Mouse (Mus musculus): Measurements from ENCODE around the gene Scgb2b20. TPM values are rescaled to one million over a fixed set of nuclear protein-coding genes. Genes with fewer than 3 reads are reported as not detected.
"Not testable (repeated sequence)": the region's sequence is repeated elsewhere in the genome, so short reads cannot be mapped to it uniquely, and the experiment has no call there.

The Scgb2b20 gene
- polyA plus RNA-seq (2015; fragmentation: Nextera tagmentation; extraction: Ambion mirVana) = not detected in 2 replicates

GRCm38 (mm10) chr7:33366222-33366621, at the start of gene Scgb2b20:
Scgb2b20 (minus strand) TSS chr7:33366322.
- H3K4me2 ChIP-seq; H3K4me3 ChIP-seq; H3K9me3 ChIP-seq; H3K36me3 ChIP-seq; H3K27me3 ChIP-seq; H3K27ac ChIP-seq; H3K4me1 ChIP-seq; H3K9ac ChIP-seq; ATAC-seq (ENCODE audit: insufficient number of reproducible peaks, insufficient read depth, low FRiP score, low TSS enrichment, low read depth): not testable (repeated sequence)
- 84% methylated on average over 2 of the region's 2 CpGs for WGBS

- H3K36me3 ChIP-seq; H3K9me3 ChIP-seq; H3K4me1 ChIP-seq; H3K9ac ChIP-seq; H3K27me3 ChIP-seq; H3K4me2 ChIP-seq; H3K4me3 ChIP-seq; H3K27ac ChIP-seq; ATAC-seq (ENCODE audit: insufficient number of reproducible peaks, insufficient read depth, low FRiP score, low TSS enrichment, low read depth): not testable (repeated sequence)
- WGBS = 52% methylated on average over 1 of the region's 1 CpGs
Observed at GRCm38 (mm10) chr7:33409681-33410080, 43.6 kb upstream of the Scgb2b20 start.

- Histone ChIP-seq H3K27me3 (no peaks in the 10 kb centered on the region), H3K36me3 (no peaks in the 10 kb centered on the region), H3K4me2 (no peak overlapping the region), H3K9me3 (peaks cover 19% of the 10 kb centered on the region), H3K4me3 (no peak overlapping the region), H3K9ac (no peak overlapping the region), H3K4me1 (no peaks in the 10 kb centered on the region), H3K27ac (no peak overlapping the region)
- 83% methylated on average over 1 of the region's 1 CpGs for WGBS
- no peak for ATAC-seq (ENCODE audit: insufficient number of reproducible peaks, insufficient read depth, low FRiP score, low TSS enrichment, low read depth)
Observed at GRCm38 (mm10) chr7:33401650-33402049, 35.5 kb upstream of the Scgb2b20 start.

GRCm38 (mm10) chr7:33399749-33400148, 33.6 kb upstream of the Scgb2b20 start:
- H3K27me3 ChIP-seq; H3K4me3 ChIP-seq; ATAC-seq (ENCODE audit: insufficient number of reproducible peaks, insufficient read depth, low FRiP score, low TSS enrichment, low read depth); H3K27ac ChIP-seq; H3K36me3 ChIP-seq; H3K4me2 ChIP-seq; H3K4me1 ChIP-seq; H3K9ac ChIP-seq: not testable (repeated sequence)
- peaks cover 19% of the 10 kb centered on the region for H3K9me3 ChIP-seq

GRCm38 (mm10) chr7:33372934-33373333, 6.8 kb upstream of the Scgb2b20 start, which contains the start of gene Scgb1b20:
Scgb1b20 (plus strand) TSS chr7:33373234.
- not testable (repeated sequence) for ATAC-seq (ENCODE audit: insufficient number of reproducible peaks, insufficient read depth, low FRiP score, low TSS enrichment, low read depth); H3K4me1 ChIP-seq; H3K4me3 ChIP-seq; H3K36me3 ChIP-seq; H3K9me3 ChIP-seq; H3K27me3 ChIP-seq; H3K4me2 ChIP-seq; H3K27ac ChIP-seq; H3K9ac ChIP-seq
- 88% methylated on average over 4 of the region's 4 CpGs for WGBS

Other genes with a start within 250 kb of the Scgb2b20 start
- not detected in 2 replicates for gene Scgb2b18, start 192.5 kb downstream of the Scgb2b20 start, polyA plus RNA-seq (2015; fragmentation: Nextera tagmentation; extraction: Ambion mirVana)
- gene Scgb1b18, start 180.8 kb downstream of the Scgb2b20 start, polyA plus RNA-seq (2015; fragmentation: Nextera tagmentation; extraction: Ambion mirVana) = not detected in 2 replicates
- gene Scgb2b19, start 86.0 kb downstream of the Scgb2b20 start, polyA plus RNA-seq (2015; fragmentation: Nextera tagmentation; extraction: Ambion mirVana) = not detected in 2 replicates
- not detected in 2 replicates for gene Scgb1b19, start 79.0 kb downstream of the Scgb2b20 start, polyA plus RNA-seq (2015; fragmentation: Nextera tagmentation; extraction: Ambion mirVana)
- gene Scgb1b20, start 6.9 kb upstream of the Scgb2b20 start, polyA plus RNA-seq (2015; fragmentation: Nextera tagmentation; extraction: Ambion mirVana) = not detected in 2 replicates
- gene Scgb2b21, start 154.1 kb upstream of the Scgb2b20 start, polyA plus RNA-seq (2015; fragmentation: Nextera tagmentation; extraction: Ambion mirVana) = not detected in 2 replicates

All from embryonic facial prominence, embryonic 13.5 days (tissue).